Mouse (Mus musculus) bone marrow macrophage, adult 2 months (primary cell): Measurements from ENCODE around the gene Nhp2.

ENCODE experiments used
- CTCF ChIP-seq: IDR thresholded peaks from 2 replicates; pipeline ENCODE4 v1.5.1; 2012; ENCODE audit warnings: low read depth, mild to moderate bottlenecking, low read length, moderate library complexity
- POLR2A ChIP-seq: IDR thresholded peaks from 2 replicates; pipeline ENCODE4 v1.6.1; 2012; ENCODE audit warnings: mild to moderate bottlenecking, low read depth, low read length, borderline replicate concordance

DNA sequence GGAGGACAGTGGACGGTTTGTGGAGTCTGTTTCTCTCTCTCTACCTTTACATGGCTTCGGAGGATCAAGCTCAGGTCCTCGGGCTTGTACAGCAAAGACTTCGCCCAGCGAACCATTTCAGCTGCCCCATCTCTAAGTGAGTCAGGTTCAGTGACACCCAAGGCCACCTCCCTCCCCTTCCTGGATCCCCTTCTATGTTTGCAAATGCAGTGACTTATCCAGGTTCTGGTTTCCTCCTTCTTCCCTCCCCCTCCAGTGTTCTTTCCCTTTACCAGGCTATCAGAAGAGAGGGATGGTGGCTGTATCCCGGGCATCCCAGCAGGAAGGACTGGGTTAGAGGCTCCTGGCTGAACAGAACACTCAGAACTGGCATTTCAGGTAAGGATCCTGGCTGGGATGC lies 34.2 kb downstream of the Nhp2 start:
- TF ChIP-seq CTCF (no peak), POLR2A (no peak)
